Mouse (Mus musculus) large intestine, adult 2 months (tissue): ENCODE data around the gene Gpnmb. TPM values are rescaled to one million over a fixed set of nuclear protein-coding genes. Genes with fewer than 3 reads are reported as not detected.

Experiments
- DNase-seq: peaks from one replicate; pipeline ENCODE4 v3.0.0-alpha.2; 2012; ENCODE audit warnings: low read depth, low spot score
- WGBS: fragments of 180-500 bp; shearing (Covaris S2); methylation state at CpG from one replicate; pipeline ENCODE4 v1.1.7; 2018; 5-methylcytosine and 5-hydroxymethylcytosine counted together
- polyA plus RNA-seq: library from polyadenylated mRNA; depleted of rRNA; stranded (reverse); fragments of >200 nt; gene quantifications from 2 replicates; pipeline ENCODE4 v1.2.3, GENCODE M21; 2012; rRNA removed

The Gpnmb gene
- polyA plus RNA-seq, 1 experiment = 2.4 TPM

- 52% methylated on average over 1 of the region's 1 CpGs for WGBS
- DNase-seq = no peak
These were observed 43.0 kb downstream of the Gpnmb start for GRCm38 (mm10) chr6:49079313-49079712.

- WGBS = 94% methylated on average over 4 of the region's 4 CpGs
- no peak for DNase-seq
These were observed 46.7 kb downstream of the Gpnmb start for GRCm38 (mm10) chr6:49083008-49083407.

- no peak for DNase-seq
- 92% methylated on average over 10 of the region's 10 CpGs for WGBS
These were observed 58.6 kb downstream of the Gpnmb start for GRCm38 (mm10) chr6:49094968-49095367.

- WGBS = 20% methylated on average over 7 of the region's 7 CpGs
- DNase-seq = no peak
These were observed 60.1 kb downstream of the Gpnmb start for GRCm38 (mm10) chr6:49096421-49096820.

GRCm38 (mm10) chr6:49096933-49097461 lies 60.7 kb downstream of the Gpnmb start:
- 8% methylated on average over 13 of the region's 13 CpGs for WGBS
- DNase-seq = no peak

- WGBS = 44% methylated on average over 5 of the region's 5 CpGs
- DNase-seq = no peak
These were observed 61.3 kb downstream of the Gpnmb start for GRCm38 (mm10) chr6:49097596-49098110.

GRCm38 (mm10) chr6:49099086-49099485 lies 62.7 kb downstream of the Gpnmb start:
- WGBS = 97% methylated on average over 1 of the region's 1 CpGs
- no peak for DNase-seq

GRCm38 (mm10) chr6:49106746-49107500 lies 70.6 kb downstream of the Gpnmb start:
- 82% methylated on average over 15 of the region's 15 CpGs for WGBS
- DNase-seq = no peak

GRCm38 (mm10) chr6:49109196-49109595 lies 72.8 kb downstream of the Gpnmb start:
- DNase-seq = no peak
- WGBS = 82% methylated on average over 2 of the region's 2 CpGs

- DNase-seq = no peak
- WGBS = 21% methylated on average over 7 of the region's 7 CpGs
These were observed 77.5 kb downstream of the Gpnmb start for GRCm38 (mm10) chr6:49113895-49114294.

GRCm38 (mm10) chr6:49114457-49114856 lies 78.1 kb downstream of the Gpnmb start:
- 31% methylated on average over 6 of the region's 6 CpGs for WGBS
- DNase-seq = no peak

- DNase-seq = no peak
- 84% methylated on average over 5 of the region's 5 CpGs for WGBS
These were observed 79.2 kb downstream of the Gpnmb start for GRCm38 (mm10) chr6:49115550-49115949.

GRCm38 (mm10) chr6:49116241-49116640 lies 79.9 kb downstream of the Gpnmb start:
- 76% methylated on average over 8 of the region's 8 CpGs for WGBS

GRCm38 (mm10) chr6:49118446-49118845 lies 82.1 kb downstream of the Gpnmb start:
- 54% methylated on average over 8 of the region's 8 CpGs for WGBS
- DNase-seq = no peak

More at GRCm38 (mm10) chr6:49116241-49116640, 79.9 kb downstream of the Gpnmb start:
- DNase-seq = no peak

- DNase-seq = no peak
- WGBS = 53% methylated on average over 1 of the region's 1 CpGs
These were observed 83.3 kb downstream of the Gpnmb start for GRCm38 (mm10) chr6:49119462-49120135.

- WGBS = 71% methylated on average over 3 of the region's 3 CpGs
- no peak for DNase-seq
These were observed 84.0 kb downstream of the Gpnmb start for GRCm38 (mm10) chr6:49120370-49120769.

Other genes with a start within 250 kb of the Gpnmb start
- gene Tmem176a, start 195.6 kb upstream of the Gpnmb start, polyA plus RNA-seq = 121 and 133 TPM in 2 replicates
- 338 and 348 TPM in 2 replicates for gene Tmem176b, start 195.1 kb upstream of the Gpnmb start, polyA plus RNA-seq
- gene Aoc1, start 163.7 kb upstream of the Gpnmb start, polyA plus RNA-seq = 312 and 658 TPM in 2 replicates
- gene 1600015I10Rik, start 106.7 kb upstream of the Gpnmb start, polyA plus RNA-seq = 0.06 TPM in 1 of 2 replicates, not detected in the other
- gene Doxl2, start 61.6 kb upstream of the Gpnmb start, polyA plus RNA-seq = not detected in 2 replicates
- not detected in 2 replicates for gene Svs1, start 49.7 kb upstream of the Gpnmb start, polyA plus RNA-seq
- gene Malsu1, start 37.2 kb downstream of the Gpnmb start, polyA plus RNA-seq = 13.7 and 14.4 TPM in 2 replicates
- 0.10 TPM in 2 replicates for gene Igf2bp3, start 178.4 kb downstream of the Gpnmb start, polyA plus RNA-seq
- gene Tra2a, start 227.5 kb downstream of the Gpnmb start, polyA plus RNA-seq = 35.8 and 36.5 TPM in 2 replicates